Mouse (Mus musculus) brain, embryonic 14.5 days (tissue): ENCODE measurements around the gene 2010111I01Rik. TPM values are rescaled to one million over a fixed set of nuclear protein-coding genes. Genes with fewer than 3 reads are reported as not detected.

Experiments used
- DNase-seq: peaks from one replicate; pipeline ENCODE4 v3.0.0-alpha.2; 2011; ENCODE audit warnings: low read depth
- CTCF ChIP-seq: fragments of 200-500 bp; IDR thresholded peaks from 2 replicates; pipeline ENCODE4 v1.5.1; 2012; ENCODE audit warnings: inconsistent platforms, mild to moderate bottlenecking, moderate library complexity, borderline replicate concordance; ENCODE audit not compliant: insufficient read depth, insufficient read length; ENCODE audit errors: extremely low read depth
- POLR2A ChIP-seq: fragments of 200-500 bp; IDR thresholded peaks from 2 replicates; pipeline ENCODE4 v1.6.1; 2012; ENCODE audit warnings: mild to moderate bottlenecking, inconsistent platforms, borderline replicate concordance; ENCODE audit not compliant: poor library complexity, insufficient read depth, insufficient read length, severe bottlenecking; ENCODE audit errors: extremely low read depth
- polyA plus RNA-seq: library from polyadenylated mRNA; depleted of rRNA; stranded (reverse); fragments of >200 nt; gene quantifications from 2 replicates; pipeline ENCODE4 v1.2.3, GENCODE M21; 2012

2010111I01Rik gene
- polyA plus RNA-seq, 1 experiment, result 27.2 TPM

DNA sequence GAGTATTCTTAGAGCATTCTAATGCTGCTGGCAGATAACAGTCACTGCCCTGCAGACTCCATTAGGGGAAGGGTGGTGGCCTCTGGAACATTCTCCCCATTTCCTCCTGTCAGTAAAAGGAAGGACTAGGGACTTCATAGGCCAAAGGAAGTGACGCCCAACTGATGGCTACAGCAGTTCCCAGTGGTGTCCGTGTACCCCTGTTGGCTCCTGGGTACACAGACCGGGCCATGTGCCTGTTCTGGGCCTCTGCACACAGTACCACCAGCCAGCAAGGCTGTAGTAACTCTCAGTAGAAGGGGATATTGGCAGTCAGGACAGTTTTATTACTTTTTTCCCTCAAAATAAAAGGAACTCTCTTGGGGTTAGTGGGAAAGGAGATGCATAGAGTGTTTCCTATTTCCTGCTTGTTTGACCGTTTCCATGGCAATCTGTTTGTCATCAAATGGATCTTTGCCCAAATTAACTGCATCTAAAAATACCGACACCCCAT, 290.9 kb downstream of the 2010111I01Rik start:
- no peak for DNase-seq
- TF ChIP-seq POLR2A (no peak), CTCF (no peak)

DNA sequence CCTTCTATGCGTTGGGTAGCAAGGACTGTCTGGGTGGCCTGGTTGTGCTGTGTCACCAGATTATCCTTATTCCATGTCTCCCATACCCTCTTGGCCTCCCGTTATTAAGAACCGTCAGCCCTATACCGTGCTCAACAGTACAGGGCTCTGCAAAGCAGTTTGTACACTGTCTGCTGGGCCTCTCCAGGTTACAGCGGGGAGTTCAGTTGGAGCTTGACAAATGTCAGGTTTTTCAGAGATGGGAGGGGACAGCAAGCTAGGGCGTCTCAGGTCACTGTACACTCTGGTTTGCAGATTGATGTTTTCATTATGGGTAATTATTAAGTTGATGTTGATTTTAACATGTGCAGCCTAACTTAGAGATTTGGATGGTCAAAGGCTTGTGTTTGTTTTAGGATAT, 291.5 kb downstream of the 2010111I01Rik start:
- no peak for DNase-seq
- TF ChIP-seq CTCF (no peak), POLR2A (no peak)

DNA sequence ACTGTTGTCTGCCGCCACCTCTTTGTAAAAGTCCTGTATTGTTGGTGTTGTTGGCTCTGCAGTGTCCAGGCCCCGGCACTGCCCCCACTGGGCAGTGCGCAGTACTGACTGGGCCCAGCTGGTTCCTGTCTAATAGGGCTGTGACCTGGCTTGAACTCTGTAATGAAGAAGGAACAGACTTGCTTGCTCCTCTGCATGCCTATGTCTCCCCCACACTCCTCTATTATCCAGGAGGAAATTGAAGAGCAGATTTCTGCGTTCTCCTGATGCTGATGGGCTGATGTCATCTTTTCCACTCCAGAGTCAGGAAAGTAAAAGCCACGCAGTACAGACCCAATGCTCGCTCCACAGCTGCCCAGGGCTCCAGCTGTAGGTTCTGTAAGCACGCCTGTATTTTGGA, 292.1 kb downstream of the 2010111I01Rik start:
- no peak for DNase-seq
- TF ChIP-seq CTCF (peak; percentile 2; the same call in 1 of the 2 replicates), POLR2A (no peak)

DNA sequence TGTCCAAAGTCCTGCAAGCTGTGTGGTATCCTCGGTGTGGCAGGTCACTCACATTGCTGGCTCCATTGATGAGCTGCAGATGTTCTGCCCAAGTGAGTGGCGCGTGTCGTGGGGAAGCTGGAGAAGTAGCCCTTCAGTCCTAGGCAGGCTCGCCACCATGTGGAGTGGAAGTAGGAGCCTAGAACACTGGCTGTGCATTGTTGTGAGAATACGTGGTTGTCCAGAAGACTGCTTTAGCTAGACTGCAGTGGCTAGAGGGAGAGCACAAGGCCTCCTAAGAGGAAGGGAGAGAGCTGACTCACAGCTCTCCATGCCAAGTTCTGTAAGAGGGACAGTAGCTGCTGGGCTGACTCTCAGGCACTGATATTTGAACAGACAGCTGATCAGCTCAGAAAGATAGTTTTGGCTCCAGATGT, 293.5 kb downstream of the 2010111I01Rik start:
- TF ChIP-seq CTCF (no peak), POLR2A (no peak)
- DNase-seq, result no peak

DNA sequence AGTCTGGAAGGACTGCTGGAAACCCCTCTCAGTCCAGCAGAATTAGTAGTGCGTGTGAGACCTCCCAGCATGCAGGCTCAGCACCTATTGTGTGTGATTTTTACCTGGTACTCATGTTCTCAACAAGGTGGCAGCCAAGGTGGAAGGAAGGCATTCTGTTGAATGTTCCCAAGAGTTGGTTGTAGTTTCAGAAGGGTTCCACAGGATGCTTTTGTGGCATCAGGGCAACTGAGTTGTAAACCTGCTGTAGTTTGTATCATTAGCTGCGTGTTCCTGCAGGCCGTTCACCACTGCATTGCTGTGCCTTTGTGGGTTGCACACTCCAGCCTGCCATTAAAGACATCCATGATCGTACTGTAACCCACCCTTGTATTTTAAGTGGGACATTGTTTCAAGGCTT, 294.0 kb downstream of the 2010111I01Rik start:
- TF ChIP-seq POLR2A (no peak), CTCF (no peak)
- DNase-seq, result no peak

DNA sequence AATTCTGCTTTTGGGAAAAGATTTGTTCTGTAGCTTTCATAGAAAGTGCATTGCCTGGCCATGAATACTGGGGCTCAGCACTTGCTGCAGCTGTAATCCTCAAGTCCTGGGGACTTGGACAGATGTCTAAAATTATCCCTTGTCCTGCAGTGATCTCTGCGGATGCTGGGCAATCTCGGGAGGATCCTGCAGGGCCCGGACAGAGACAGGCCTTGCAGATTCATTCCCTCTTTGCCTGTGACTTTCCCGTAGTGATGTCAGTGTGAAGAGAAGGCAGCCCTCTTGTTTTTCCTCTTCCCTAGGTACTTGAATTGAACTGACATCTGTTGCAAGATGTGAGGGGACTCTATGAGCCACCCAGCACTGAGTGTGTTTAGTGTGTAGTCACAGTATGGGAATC, 295.4 kb downstream of the 2010111I01Rik start:
- peak; percentile 37 for DNase-seq
- TF ChIP-seq CTCF, result no peak
- no peak for TF ChIP-seq POLR2A

DNA sequence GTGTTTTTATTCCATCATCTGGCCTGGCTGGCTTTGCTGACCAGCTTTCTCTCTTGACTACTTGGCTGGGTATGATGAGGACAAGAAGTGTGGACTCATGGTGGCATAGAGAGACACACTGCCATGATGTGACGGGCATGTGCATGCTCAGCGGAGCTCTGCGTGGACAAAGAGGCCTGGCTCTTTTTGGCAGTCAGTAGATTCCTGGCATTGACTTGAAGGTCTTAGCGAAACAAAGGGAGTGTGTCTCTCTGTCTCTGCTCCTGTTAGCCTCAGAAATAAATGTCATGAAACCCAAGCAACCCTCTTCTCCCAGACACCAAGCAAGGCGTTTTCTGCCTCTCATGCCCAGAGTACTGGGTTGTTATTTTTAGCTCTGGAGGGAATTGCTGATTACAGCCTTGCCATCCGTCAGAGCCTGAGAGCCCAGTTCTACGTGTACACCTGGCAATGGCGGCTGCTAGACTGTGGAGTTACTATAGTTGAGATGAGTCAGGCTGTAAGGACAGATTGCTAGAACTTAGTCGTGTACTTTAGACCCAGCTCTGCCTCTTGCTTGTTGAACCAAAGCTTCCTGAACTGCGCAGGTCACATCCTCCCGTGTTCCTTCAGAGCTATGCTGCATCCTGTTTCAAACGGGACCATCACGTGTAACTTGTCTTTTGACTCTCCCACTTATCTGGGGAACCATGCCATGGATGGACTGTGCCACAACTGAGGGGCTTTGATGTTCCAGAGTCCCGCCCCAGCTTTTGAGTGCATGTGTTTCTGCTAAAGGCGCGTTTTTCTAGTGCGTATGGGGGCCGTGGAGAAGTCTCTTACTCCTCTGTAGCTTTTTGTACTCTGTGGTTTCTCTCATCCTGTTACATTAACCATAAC, 296.3 kb downstream of the 2010111I01Rik start:
- DNase-seq, result peak; percentile 83
- TF ChIP-seq POLR2A (no peak), CTCF (no peak)

DNA sequence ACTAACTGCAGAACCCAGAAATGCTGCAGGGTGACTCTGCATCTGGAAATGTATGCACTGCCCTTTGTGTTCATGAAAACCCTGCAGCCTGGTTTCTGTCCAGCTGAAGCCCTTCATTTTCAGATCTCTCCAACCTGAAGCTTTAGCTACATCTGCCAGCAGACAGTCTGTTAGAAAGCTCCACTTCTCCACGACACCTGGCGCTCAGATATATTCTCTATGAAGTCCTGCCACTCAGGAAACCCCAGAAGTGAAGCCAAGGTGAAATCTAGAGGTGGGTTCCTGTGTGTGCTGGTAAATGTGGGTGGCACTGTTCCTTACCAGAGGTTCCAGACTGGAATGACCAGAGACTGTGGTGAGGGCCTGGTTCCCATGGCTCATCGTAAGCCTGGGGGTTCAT, 297.0 kb downstream of the 2010111I01Rik start:
- no peak for TF ChIP-seq POLR2A
- no peak for TF ChIP-seq CTCF
- DNase-seq, result no peak

DNA sequence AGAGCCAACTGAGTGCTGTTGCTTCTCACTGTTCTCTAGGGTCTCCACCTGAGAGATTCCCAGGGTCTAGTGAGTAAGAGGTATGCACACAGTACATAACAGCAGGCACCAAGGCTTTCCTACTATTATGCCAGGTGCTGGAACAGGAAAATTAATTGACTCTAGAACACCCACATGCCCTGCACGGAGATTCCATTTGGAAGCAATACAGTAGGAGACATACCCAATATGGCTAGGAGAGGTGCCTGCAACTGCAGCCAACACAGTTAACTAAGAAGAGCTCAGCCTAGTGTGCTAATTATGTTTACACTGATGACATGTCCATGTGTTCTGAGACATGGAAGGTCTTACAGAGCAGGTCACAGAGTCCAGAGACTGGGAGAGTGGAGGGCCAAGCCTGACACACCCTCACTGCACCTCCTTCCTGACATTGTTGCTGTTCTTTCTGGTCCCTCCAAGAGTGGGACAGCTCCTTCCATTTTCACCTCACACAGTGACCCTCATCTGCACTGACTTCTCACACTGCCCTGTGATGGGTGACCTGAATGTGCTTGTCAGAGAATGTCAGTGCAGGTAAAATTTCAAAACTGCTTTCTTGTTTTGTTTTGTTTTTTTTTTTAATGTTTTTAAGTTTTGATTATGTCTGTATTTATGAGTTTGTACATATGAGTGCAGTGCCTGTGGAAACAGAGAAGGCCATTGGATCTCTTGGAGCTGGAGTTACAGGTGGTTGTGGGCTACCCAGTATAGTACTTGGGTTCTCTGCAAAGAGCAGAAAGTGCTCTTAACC, 297.7 kb downstream of the 2010111I01Rik start:
- no peak for TF ChIP-seq CTCF
- no peak for TF ChIP-seq POLR2A
- no peak for DNase-seq

DNA sequence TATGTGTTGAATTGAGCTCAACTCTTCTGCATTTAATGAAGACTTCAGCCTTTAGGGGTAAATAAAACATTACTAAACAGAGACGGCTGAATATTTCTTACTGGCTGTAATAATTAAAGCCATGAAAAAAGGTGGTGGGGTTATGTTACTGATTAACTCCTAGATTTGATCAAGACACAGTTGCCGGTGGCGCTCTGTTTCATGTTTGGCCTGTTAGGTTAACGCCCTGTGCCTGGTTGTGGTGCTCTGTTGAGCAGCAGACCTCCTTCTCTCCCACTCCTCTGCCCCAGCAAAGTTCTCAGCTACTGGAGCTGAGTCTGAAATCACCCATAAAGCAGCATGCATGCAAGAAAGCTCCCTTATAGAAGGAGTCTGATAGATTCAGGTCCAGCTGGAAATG, 303.7 kb downstream of the 2010111I01Rik start:
- no peak for DNase-seq
- TF ChIP-seq CTCF (no peak), POLR2A (no peak)

DNA sequence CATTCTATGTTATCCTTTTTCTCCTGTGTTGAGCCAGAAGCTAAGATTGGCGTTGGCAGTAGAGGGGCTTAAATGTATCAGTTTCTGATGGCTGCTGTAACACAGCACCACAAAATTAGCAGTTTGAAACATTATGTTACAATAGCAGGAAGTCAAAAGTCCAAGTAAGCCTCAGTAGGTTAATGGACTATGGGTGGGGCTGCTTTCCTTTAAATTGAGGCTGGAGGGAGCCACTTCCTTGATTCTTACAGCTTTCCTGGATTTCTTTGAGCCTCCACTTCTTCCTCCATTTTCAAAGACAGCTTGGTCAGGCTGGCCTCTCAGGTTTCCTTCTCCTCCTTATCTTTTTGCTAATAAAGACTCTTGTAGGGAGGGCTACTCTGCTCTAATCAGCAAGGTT, 304.1 kb downstream of the 2010111I01Rik start:
- no peak for DNase-seq
- TF ChIP-seq POLR2A, result no peak
- TF ChIP-seq CTCF, result no peak

DNA sequence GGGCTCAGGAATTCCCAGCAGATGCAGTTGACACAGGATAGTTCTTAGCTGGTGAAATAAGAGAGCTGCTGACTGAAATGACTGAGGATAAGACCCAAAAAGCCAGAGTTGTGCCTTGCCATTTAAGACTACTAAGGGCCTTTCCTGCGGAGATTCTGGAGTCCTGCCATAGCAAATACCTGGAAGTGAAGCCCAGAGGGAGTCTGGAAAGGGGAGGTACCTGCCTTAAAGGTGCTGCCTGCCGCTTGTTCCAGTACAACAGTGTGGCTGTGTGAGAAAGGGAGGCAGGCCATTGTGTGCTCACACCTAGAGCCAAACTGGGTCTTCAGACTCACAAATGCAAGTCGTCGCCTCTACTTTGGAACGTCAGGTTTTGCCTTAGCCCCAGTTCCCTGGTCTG, 305.5 kb downstream of the 2010111I01Rik start:
- DNase-seq, result no peak
- no peak for TF ChIP-seq POLR2A
- TF ChIP-seq CTCF, result no peak
